In the genomic region with DNA sequence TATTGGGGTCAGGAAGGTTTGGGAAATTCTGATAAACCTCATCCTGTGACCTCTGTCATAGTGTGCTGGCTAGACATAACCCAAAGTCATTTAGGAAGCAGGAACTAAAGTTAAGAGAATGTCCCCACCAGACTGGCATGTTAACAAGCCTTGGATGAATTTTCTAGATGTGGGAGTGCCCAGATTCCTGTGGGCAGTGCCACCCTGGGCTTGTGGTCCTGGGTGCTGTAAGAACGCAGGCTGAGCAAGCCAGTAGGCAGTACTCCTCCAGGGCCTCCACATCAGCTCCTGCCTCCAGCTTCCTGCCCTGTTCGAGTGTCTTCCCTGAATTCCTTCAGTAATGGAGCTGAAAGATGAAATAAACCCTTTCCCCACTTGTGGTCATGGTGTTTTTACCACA, we compare ENCODE assay signal across 19 mouse cellular contexts. TPM values are rescaled to one million over a fixed set of nuclear protein-coding genes. Genes with fewer than 3 reads are reported as not detected.
"Had no signal": no experiment of that assay in that cellular context is flagged by ENCODE, and none has a peak within 500 bp of the region (broad histone marks: within the 10 kb centered on the region; RNA-seq: fewer than 3 reads in every experiment).

No protein-coding gene starts in this region.

- ATAC-seq: intestine, postnatal 0 days had no signal

- H3K9me3 ChIP-seq: kidney, embryonic 15.5 days; limb, embryonic 12.5 days; limb, embryonic 15.5 days; midbrain, embryonic 10.5 days; neural tube, embryonic 13.5 days; stomach, embryonic 15.5 days had no signal

- H3K4me1 ChIP-seq: kidney, embryonic 15.5 days; limb, embryonic 12.5 days; limb, embryonic 15.5 days; midbrain, embryonic 10.5 days; neural tube, embryonic 13.5 days; stomach, embryonic 15.5 days had no signal

- H3K4me3 ChIP-seq: kidney, embryonic 15.5 days; limb, embryonic 12.5 days; limb, embryonic 15.5 days; midbrain, embryonic 10.5 days; neural tube, embryonic 13.5 days; stomach, embryonic 15.5 days had no signal

- H3K27ac ChIP-seq: kidney, embryonic 15.5 days; limb, embryonic 12.5 days; limb, embryonic 15.5 days; liver, embryonic 14.5 days; midbrain, embryonic 10.5 days; neural tube, embryonic 13.5 days; stomach, embryonic 15.5 days had no signal

- H3K9ac ChIP-seq: kidney, embryonic 15.5 days; limb, embryonic 12.5 days; limb, embryonic 15.5 days; liver, embryonic 14.5 days; liver, postnatal 0 days; neural tube, embryonic 13.5 days; stomach, embryonic 15.5 days had no signal

- H3K4me2 ChIP-seq: kidney, embryonic 15.5 days; limb, embryonic 12.5 days; limb, embryonic 15.5 days; liver, embryonic 11.5 days; neural tube, embryonic 13.5 days; stomach, embryonic 15.5 days had no signal

- DNase-seq: kidney, adult 8-10 months; kidney, postnatal 10 days; kidney, postnatal 4 days; left cerebral cortex, postnatal 4 days; midbrain, embryonic 14.5 days; retina, postnatal 1 day; right cerebral cortex, postnatal 25 days; spleen, adult 18-20 months; thymus, postnatal 25 days had no signal

- H3K27me3 ChIP-seq: kidney, embryonic 15.5 days; limb, embryonic 12.5 days; limb, embryonic 15.5 days; neural tube, embryonic 13.5 days; stomach, embryonic 15.5 days had no signal

RNA-seq across cellular contexts. Expression of gene Isg20, which starts 9.0 kb away (rescaled TPM):
- polyA plus RNA-seq: neural tube, embryonic 13.5 days had no signal
